Mouse (Mus musculus) stomach, embryonic 14.5 days (tissue): Measurements from ENCODE around the gene 2310011J03Rik. TPM values are rescaled to one million over a fixed set of nuclear protein-coding genes. Genes with fewer than 3 reads are reported as not detected.

ENCODE experiments used
- ATAC-seq: fragments of 200-750 bp; cut with Nextera tagmentation; 2 replicates; pipeline ENCODE4 v1.8.0; 2017; ENCODE audit warnings: low read depth, moderate TSS enrichment; ENCODE audit not compliant: insufficient number of reproducible peaks, insufficient read depth, low FRiP score
- H3K27ac ChIP-seq: fragments of 300-500 bp; sonication (generic); 2 replicates; pipeline ENCODE4 v1.5.1; 2014; ENCODE audit warnings: mild to moderate bottlenecking, low read length, moderate library complexity, mixed read lengths
- H3K27me3 ChIP-seq: fragments of 300-500 bp; sonication (generic); 2 replicates; pipeline ENCODE4 v1.6.1; 2014; ENCODE audit warnings: low read length, control low read depth, mixed read lengths; ENCODE audit not compliant: control insufficient read depth, insufficient read depth
- H3K36me3 ChIP-seq: fragments of 300-500 bp; sonication (generic); 2 replicates; pipeline ENCODE4 v1.6.1; 2014; ENCODE audit warnings: mild to moderate bottlenecking, control low read depth, low read length, moderate library complexity, mixed read lengths; ENCODE audit not compliant: control insufficient read depth, insufficient read depth
- H3K4me1 ChIP-seq: fragments of 300-500 bp; sonication (generic); 2 replicates; pipeline ENCODE4 v1.6.1; 2014; ENCODE audit warnings: low read length, control low read depth, mixed read lengths; ENCODE audit not compliant: control insufficient read depth, insufficient read depth
- H3K4me2 ChIP-seq: fragments of 300-500 bp; sonication (generic); replicated peaks from 2 replicates; pipeline ENCODE4 v1.6.1; 2014; ENCODE audit warnings: low read depth, low read length, control low read depth
- H3K4me3 ChIP-seq: fragments of 300-500 bp; sonication (generic); 2 replicates; pipeline ENCODE4 v1.5.1; 2014; ENCODE audit warnings: low read depth, low read length, control low read depth
- H3K9ac ChIP-seq: fragments of 300-500 bp; sonication (generic); replicated peaks from 2 replicates; pipeline ENCODE4 v1.6.1; 2014; ENCODE audit warnings: low read depth, mild to moderate bottlenecking, control low read depth, low read length, moderate library complexity, mixed read lengths
- H3K9me3 ChIP-seq: fragments of 300-500 bp; sonication (generic); 2 replicates; pipeline ENCODE4 v1.6.1; 2016; ENCODE audit warnings: low read depth, low read length, control low read depth; ENCODE audit not compliant: control insufficient read depth
- WGBS: fragments of 180-500 bp; shearing (Covaris S2); extraction: QIAGEN DNeasy Blood & Tissue Kit; methylation state at CpG from one replicate; pipeline ENCODE4 v1.1.7; 2014; 5-methylcytosine and 5-hydroxymethylcytosine counted together
- polyA plus RNA-seq: library from polyadenylated mRNA; unstranded; fragments of >200 nt; fragmentation: Nextera tagmentation; extraction: Ambion mirVana; gene quantifications from 2 replicates; pipeline ENCODE4 v1.2.1, GENCODE M21; 2014

2310011J03Rik gene
- polyA plus RNA-seq, 1 experiment from 2014 or later, result 39.6 TPM

DNA sequence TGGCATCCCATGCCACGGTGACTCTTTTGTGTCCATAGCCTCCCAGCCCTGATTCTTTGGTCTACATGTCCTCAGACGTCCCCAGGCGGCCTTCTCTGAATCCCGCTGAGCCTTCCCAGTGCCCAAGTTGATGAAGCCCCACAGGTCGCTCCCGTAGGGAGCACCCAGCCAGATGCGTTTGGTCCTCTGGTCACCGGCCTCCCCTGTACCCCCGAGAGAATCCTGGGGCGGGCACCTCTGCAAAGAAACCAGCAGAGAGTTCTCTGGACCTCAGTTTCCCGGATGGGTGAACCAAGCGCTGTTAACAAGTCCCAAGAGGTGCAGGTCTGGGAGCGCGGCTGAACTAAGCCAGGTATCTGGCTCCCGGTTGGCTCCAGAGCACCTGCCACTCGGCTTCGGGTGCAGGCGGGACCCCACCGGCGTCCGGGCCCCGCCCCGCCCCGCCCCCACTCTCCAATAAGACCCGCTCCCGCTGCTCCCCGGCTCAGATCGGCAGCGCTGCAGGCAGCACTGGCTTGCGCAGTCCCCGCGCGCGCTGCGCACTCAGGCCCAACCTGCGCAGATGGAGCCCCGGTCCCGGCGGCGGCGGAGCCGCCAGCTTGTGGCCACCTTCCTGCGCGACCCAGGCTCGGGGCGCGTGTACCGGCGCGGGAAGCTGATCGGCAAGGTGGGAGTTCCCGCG lies 35.8 kb upstream of the 2310011J03Rik start, which contains the start of gene Plk5:
Plk5 (plus strand) TSS at position 459 of the 682 bp plus-strand sequence.
- Histone ChIP-seq H3K27me3 (peaks cover 48% of the 10 kb centered on the region), H3K4me2 (peak within 1 kb of the TSS; percentile 47), H3K9ac (no peak within 1 kb of the TSS), H3K27ac (no peak within 1 kb of the TSS), H3K4me3 (peak within 1 kb of the TSS; percentile 31), H3K4me1 (peaks cover 9% of the 10 kb centered on the region; the same call in 1 of the 2 replicates), H3K36me3 (no peaks in the 10 kb centered on the region), H3K9me3 (no peaks in the 10 kb centered on the region)
- 1% methylated on average over 51 of the region's 53 CpGs for WGBS
- no peak for ATAC-seq

DNA sequence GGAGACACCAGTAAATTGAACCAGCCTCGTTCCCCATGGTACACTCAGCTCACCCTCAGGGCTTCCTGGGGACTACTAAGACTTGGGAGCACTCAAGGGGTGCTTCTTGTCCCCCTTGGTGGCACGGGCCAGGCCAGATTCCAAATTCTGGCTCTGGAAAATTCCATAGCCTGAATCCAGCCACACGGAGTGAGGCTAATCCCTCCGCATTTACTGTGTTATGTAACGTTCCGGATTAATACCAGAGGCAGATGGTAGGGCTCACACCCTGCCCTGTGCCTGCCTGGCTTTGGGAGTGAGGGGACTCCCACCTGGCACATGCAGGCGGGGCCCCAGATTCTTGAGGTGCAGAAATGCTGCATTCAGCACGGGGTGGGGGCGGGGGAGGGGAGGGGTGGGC lies 35.1 kb upstream of the 2310011J03Rik start:
- H3K4me1 ChIP-seq, result peaks cover 9% of the 10 kb centered on the region; the same call in 1 of the 2 replicates
- H3K27me3 ChIP-seq, result peaks cover 48% of the 10 kb centered on the region
- no peak for ATAC-seq
- H3K4me2 ChIP-seq, result no peak overlapping the region
- no peak overlapping the region for H3K4me3 ChIP-seq
- no peak overlapping the region for H3K9ac ChIP-seq
- WGBS, result 12% methylated on average over 9 of the region's 9 CpGs
- no peak overlapping the region for H3K27ac ChIP-seq
- H3K9me3 ChIP-seq, result no peaks in the 10 kb centered on the region
- no peaks in the 10 kb centered on the region for H3K36me3 ChIP-seq

DNA sequence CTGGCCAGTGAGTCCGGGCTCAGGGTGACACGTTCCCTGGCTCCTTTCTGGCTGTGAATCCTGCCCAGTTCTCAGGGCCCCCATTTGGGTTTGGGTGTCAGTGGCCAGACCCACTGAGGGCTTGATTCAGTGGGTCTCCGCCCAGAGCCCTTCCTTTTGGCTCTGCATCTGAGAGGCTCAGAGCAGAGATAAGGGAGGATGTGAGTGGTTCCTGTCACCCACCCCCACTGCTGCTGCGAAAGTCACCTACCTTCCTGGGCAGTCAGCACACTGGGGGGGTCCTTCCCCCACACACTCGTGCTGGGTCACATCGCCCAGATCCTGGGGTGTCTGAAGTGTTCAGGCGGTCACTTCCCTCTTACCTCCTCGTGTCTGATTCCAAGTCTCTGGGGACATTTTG lies 32.4 kb upstream of the 2310011J03Rik start:
- H3K27ac ChIP-seq, result no peak overlapping the region
- no peaks in the 10 kb centered on the region for H3K36me3 ChIP-seq
- no peak overlapping the region for H3K4me3 ChIP-seq
- peaks cover 54% of the 10 kb centered on the region for H3K27me3 ChIP-seq
- WGBS, result 61% methylated on average over 8 of the region's 8 CpGs
- H3K4me2 ChIP-seq, result no peak overlapping the region
- H3K9ac ChIP-seq, result no peak overlapping the region
- no peak for ATAC-seq
- no peaks in the 10 kb centered on the region for H3K9me3 ChIP-seq
- H3K4me1 ChIP-seq, result peaks cover 28% of the 10 kb centered on the region; the same call in 1 of the 2 replicates

DNA sequence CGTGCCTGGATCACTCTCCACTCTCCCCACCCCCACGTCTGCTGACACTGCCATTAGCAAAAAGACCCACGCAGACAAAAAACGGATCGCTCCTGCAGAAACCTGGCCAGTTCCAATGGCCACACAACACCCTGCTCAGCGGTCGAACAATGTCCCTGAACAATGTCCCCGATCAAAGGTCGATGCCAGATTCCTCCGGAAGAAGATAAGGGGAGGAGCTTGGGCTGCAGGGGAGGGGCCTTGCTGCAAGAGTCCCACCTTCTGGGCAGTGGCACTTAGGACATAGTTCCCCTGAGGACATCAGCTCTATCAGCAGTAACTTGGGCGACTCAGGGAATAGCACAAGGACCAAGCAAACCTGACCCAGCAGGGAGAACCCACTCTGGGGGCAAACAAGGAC lies 31.6 kb upstream of the 2310011J03Rik start:
- ATAC-seq, result no peak

DNA sequence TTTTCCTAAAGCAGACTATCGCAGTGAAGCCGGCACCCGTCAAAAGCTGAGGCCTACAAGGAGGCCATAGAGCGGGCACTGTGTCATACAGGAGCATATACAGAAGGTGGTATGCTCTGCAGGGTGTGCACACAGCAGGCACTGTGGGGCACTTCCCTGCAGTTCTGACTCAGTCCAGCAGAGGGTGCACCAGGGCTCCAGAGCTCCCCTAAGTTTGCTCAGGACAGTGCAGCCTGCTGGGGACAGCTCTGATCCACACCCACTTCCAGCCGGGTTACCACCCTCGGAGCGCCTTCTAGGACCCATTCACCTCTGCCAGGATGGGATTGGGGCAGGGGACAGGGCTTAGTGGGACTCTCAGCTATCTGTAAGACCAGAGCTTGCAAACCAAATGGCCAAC lies 30.0 kb upstream of the 2310011J03Rik start:
- Histone ChIP-seq H3K4me2 (no peak overlapping the region), H3K4me3 (no peak overlapping the region), H3K27me3 (peaks cover 45% of the 10 kb centered on the region), H3K9me3 (no peaks in the 10 kb centered on the region), H3K27ac (no peak overlapping the region), H3K4me1 (peaks cover 26% of the 10 kb centered on the region; the same call in 1 of the 2 replicates), H3K9ac (no peak overlapping the region), H3K36me3 (no peaks in the 10 kb centered on the region)
- peak; percentile 73 for ATAC-seq
- WGBS, result 6% methylated on average over 7 of the region's 7 CpGs

More for the DNA sequence above, 31.6 kb upstream of the 2310011J03Rik start:
- Histone ChIP-seq H3K4me3 (no peak overlapping the region), H3K9ac (no peak overlapping the region), H3K27ac (no peak overlapping the region), H3K36me3 (no peaks in the 10 kb centered on the region), H3K9me3 (no peaks in the 10 kb centered on the region), H3K4me1 (peaks cover 29% of the 10 kb centered on the region; the same call in 1 of the 2 replicates), H3K27me3 (peaks cover 52% of the 10 kb centered on the region), H3K4me2 (no peak overlapping the region)
- 28% methylated on average over 11 of the region's 11 CpGs for WGBS

DNA sequence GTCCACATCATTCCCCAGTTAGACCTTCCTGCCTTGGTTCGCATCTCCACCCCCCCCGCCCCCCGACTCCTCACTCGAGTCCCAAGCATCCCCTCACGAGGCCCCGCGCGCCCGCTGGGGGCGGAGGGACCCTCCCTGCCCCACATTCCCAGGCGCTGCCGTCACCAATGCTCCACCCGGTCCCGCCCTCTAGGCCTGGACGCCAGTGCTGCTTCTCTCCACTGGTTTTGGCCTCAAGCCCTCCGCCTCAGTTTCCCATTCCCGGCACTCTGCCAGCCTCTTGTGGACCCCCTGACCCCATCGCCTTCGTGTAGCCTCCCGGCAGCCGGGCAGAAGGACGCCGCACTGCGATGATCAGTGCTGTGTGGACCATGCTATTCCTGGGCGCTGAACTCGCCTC lies 28.6 kb upstream of the 2310011J03Rik start:
- no peak overlapping the region for H3K9ac ChIP-seq
- no peaks in the 10 kb centered on the region for H3K36me3 ChIP-seq
- H3K4me2 ChIP-seq, result peak overlapping the region; percentile 57
- ATAC-seq, result no peak
- peaks cover 44% of the 10 kb centered on the region for H3K27me3 ChIP-seq
- H3K4me3 ChIP-seq, result peak overlapping the region; percentile 34
- 19% methylated on average over 26 of the region's 26 CpGs for WGBS
- H3K4me1 ChIP-seq, result peaks cover 28% of the 10 kb centered on the region; the same call in 1 of the 2 replicates
- 0 out of 2 replicates have a peak overlapping the region, but pooled peaks have one; percentile 44 for H3K27ac ChIP-seq
- no peaks in the 10 kb centered on the region for H3K9me3 ChIP-seq

DNA sequence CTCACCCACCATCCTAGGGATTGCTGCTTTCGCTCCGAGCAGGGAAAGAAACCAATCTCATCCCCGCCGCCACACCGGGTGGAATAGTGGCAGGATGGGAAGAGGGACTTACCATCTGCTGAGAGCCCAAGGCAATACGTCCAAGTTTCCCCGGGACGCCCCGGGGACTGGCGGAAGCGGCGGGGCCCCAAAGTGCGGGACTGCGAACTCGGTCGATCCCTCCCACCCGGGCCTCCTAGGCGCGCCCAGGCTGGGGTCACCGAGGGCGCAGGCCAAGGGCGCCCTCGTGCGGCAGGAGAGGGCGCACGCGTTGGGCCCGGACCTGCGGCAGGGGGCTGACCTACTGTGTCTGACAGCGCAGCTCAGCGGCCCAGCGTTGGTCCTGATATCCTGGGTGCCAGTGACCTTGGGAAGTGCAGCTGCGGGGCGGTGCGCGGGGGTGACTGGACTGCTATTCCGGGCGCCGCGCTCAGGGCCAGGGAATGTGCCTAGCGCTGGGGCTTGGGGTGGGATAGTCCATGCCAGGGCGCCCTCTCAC lies 28.0 kb upstream of the 2310011J03Rik start, which contains the start of gene Adamtsl5:
Adamtsl5 (minus strand) TSS at position 169 of the 538 bp plus-strand sequence.
- peak within 1 kb of the TSS; percentile 44; the same call in 1 of the 2 replicates for H3K27ac ChIP-seq
- ATAC-seq, result peak; percentile 9; the same call in 1 of the 2 replicates
- no peaks in the 10 kb centered on the region for H3K36me3 ChIP-seq
- 1% methylated on average over 40 of the region's 42 CpGs for WGBS
- H3K4me3 ChIP-seq, result peak within 1 kb of the TSS; percentile 34
- peak within 1 kb of the TSS; percentile 57 for H3K4me2 ChIP-seq
- H3K4me1 ChIP-seq, result peaks cover 33% of the 10 kb centered on the region; the same call in 1 of the 2 replicates
- peak within 1 kb of the TSS; percentile 25; the same call in 1 of the 2 replicates for H3K9ac ChIP-seq
- no peaks in the 10 kb centered on the region for H3K9me3 ChIP-seq
- H3K27me3 ChIP-seq, result peaks cover 50% of the 10 kb centered on the region

DNA sequence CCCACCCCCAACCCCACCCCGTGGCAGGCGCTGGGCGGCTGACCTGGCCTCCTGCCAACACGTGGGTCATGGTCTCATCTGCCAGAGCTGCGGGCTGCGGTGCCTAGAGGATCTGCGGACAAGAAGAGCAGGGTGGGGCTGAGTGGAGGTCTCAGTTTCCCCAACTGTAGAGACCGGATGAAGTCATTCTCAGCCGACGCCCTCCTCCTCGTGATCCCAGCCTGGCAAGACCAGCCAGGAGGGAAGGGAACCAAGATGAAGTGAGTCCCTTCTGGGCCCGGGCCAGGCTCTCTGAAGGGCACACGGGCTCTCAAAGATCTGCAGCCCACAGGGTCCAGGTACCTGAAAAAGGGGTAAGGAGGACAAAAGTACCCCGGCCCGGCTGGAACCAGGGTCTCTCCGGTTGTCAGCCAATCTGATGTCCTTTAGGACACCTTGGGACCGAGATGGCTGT lies 27.2 kb upstream of the 2310011J03Rik start:
- no peaks in the 10 kb centered on the region for H3K36me3 ChIP-seq
- peaks cover 35% of the 10 kb centered on the region; the same call in 1 of the 2 replicates for H3K4me1 ChIP-seq
- H3K27ac ChIP-seq, result no peak overlapping the region
- H3K4me3 ChIP-seq, result peak overlapping the region; percentile 34
- peak overlapping the region; percentile 25; the same call in 1 of the 2 replicates for H3K9ac ChIP-seq
- H3K27me3 ChIP-seq, result peaks cover 51% of the 10 kb centered on the region
- no peak for ATAC-seq
- H3K9me3 ChIP-seq, result no peaks in the 10 kb centered on the region
- 11% methylated on average over 17 of the region's 17 CpGs for WGBS
- H3K4me2 ChIP-seq, result peak overlapping the region; percentile 57
